Mouse (Mus musculus): ENCODE results near the gene Arhgef18. TPM values are rescaled to one million over a fixed set of nuclear protein-coding genes. Genes with fewer than 3 reads are reported as not detected.

Gene Arhgef18
- 11.8 and 13.3 TPM in 2 replicates for polyA plus RNA-seq (2015; fragmentation: Nextera tagmentation; extraction: Ambion mirVana)

DNA sequence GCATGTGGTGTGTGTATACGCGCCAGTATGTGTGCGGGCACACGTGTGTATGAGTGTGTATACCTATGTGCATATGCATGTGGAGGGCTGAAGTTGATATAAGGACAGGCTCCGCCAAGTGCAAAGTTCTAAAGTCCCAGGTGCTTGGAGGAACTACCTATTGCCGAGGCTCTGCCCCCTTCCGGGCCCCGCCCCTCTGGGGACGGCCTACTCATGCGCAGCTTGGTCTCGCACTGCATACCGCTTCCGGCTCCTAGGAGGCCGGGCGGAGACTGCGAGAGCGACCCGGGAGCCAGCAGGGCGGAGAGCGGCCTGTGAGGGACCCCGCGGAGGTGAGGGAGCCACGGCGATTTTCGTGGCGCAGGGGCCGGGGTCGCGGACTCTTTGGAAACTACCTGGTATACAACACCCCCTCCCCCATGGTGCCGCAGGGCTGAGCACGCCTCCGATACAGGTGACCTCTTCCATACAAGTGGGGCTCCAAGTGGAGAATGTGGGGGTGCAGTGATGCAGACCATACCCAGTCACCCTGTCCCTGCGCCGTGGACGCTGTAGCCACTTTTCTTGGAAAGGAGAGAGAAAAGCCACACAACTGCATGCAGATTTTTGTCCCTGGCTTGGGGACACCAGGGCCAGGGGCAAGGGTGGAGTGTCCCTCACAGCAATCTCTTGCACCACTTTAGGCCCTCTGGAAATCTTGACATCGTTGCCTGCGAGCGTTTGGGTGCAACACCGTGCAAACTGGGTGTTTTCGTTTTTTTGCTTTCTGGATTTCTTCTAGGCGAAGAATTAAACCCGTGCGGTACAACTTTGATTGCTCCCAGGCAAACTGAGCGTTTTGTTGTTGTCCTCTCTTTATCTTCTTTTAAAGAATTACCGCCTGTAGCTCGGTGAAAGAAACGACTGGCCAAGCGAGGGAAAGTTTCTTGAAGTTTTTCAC is at the start of gene Arhgef18:
Arhgef18 (plus strand) TSS at position 236 of the 940 bp plus-strand sequence.
- Histone ChIP-seq H3K9ac (peak within 1 kb of the TSS; percentile 83), H3K27ac (peak within 1 kb of the TSS; percentile 52), H3K4me1 (peaks cover 29% of the 10 kb centered on the region), H3K9me3 (no peaks in the 10 kb centered on the region), H3K27me3 (replicated peaks) (no peaks in the 10 kb centered on the region), H3K36me3 (replicated peaks) (no peaks in the 10 kb centered on the region), H3K4me2 (peak within 1 kb of the TSS; percentile 93), H3K4me3 (peak within 1 kb of the TSS; percentile 88)
- under 1% methylated on average over 48 of the region's 48 CpGs for WGBS
- ATAC-seq (replicated peaks) = peak; percentile 99

- 97% methylated on average over 6 of the region's 6 CpGs for WGBS
- ATAC-seq (replicated peaks) = no peak
- H3K4me1 ChIP-seq = no peaks in the 10 kb centered on the region
- H3K27ac ChIP-seq = no peak overlapping the region
- no peak overlapping the region for H3K4me2 ChIP-seq
- no peaks in the 10 kb centered on the region for H3K9me3 ChIP-seq
- no peak overlapping the region for H3K4me3 ChIP-seq
- H3K36me3 ChIP-seq (replicated peaks) = no peaks in the 10 kb centered on the region
- H3K27me3 ChIP-seq (replicated peaks) = no peaks in the 10 kb centered on the region
- H3K9ac ChIP-seq = no peak overlapping the region
These were observed 47.5 kb upstream of the Arhgef18 start for GRCm38 (mm10) chr8:3345337-3345736.

- Histone ChIP-seq H3K4me2 (no peak overlapping the region), H3K27me3 (replicated peaks) (no peaks in the 10 kb centered on the region), H3K9ac (no peak overlapping the region), H3K4me1 (no peaks in the 10 kb centered on the region), H3K9me3 (no peaks in the 10 kb centered on the region), H3K36me3 (replicated peaks) (no peaks in the 10 kb centered on the region), H3K27ac (no peak overlapping the region), H3K4me3 (no peak overlapping the region)
- no peak for ATAC-seq (replicated peaks)
- 84% methylated on average over 5 of the region's 5 CpGs for WGBS
These were observed 46.0 kb upstream of the Arhgef18 start for GRCm38 (mm10) chr8:3346691-3347413.

GRCm38 (mm10) chr8:3348142-3348823 is 44.5 kb upstream of the Arhgef18 start:
- no peaks in the 10 kb centered on the region for H3K9me3 ChIP-seq
- no peak overlapping the region for H3K27ac ChIP-seq
- 44% methylated on average over 13 of the region's 13 CpGs for WGBS
- no peaks in the 10 kb centered on the region for H3K4me1 ChIP-seq
- no peaks in the 10 kb centered on the region for H3K36me3 ChIP-seq (replicated peaks)
- H3K9ac ChIP-seq = no peak overlapping the region
- H3K4me3 ChIP-seq = no peak overlapping the region
- no peak for ATAC-seq (replicated peaks)
- H3K4me2 ChIP-seq = no peak overlapping the region
- H3K27me3 ChIP-seq (replicated peaks) = no peaks in the 10 kb centered on the region

GRCm38 (mm10) chr8:3350747-3351146 is 42.1 kb upstream of the Arhgef18 start:
- 77% methylated on average over 6 of the region's 6 CpGs for WGBS
- Histone ChIP-seq H3K9me3 (no peaks in the 10 kb centered on the region), H3K4me1 (no peaks in the 10 kb centered on the region), H3K36me3 (replicated peaks) (no peaks in the 10 kb centered on the region), H3K27me3 (replicated peaks) (no peaks in the 10 kb centered on the region), H3K4me2 (no peak overlapping the region), H3K4me3 (no peak overlapping the region), H3K9ac (no peak overlapping the region), H3K27ac (no peak overlapping the region)
- ATAC-seq (replicated peaks) = no peak

- H3K9me3 ChIP-seq = no peaks in the 10 kb centered on the region
- H3K27ac ChIP-seq = no peak overlapping the region
- no peak overlapping the region for H3K4me3 ChIP-seq
- no peak overlapping the region for H3K9ac ChIP-seq
- no peak overlapping the region for H3K4me2 ChIP-seq
- H3K36me3 ChIP-seq (replicated peaks) = no peaks in the 10 kb centered on the region
- no peak for ATAC-seq (replicated peaks)
- H3K27me3 ChIP-seq (replicated peaks) = no peaks in the 10 kb centered on the region
- WGBS = 88% methylated on average over 6 of the region's 6 CpGs
- H3K4me1 ChIP-seq = no peaks in the 10 kb centered on the region
These were observed 40.1 kb upstream of the Arhgef18 start for GRCm38 (mm10) chr8:3352715-3353114.

GRCm38 (mm10) chr8:3353189-3353810 is 39.5 kb upstream of the Arhgef18 start, which contains the start of gene A430078G23Rik:
TSS of gene A430078G23Rik (plus strand) at chr8:3353415.
- WGBS = 82% methylated on average over 13 of the region's 13 CpGs
- Histone ChIP-seq H3K27me3 (replicated peaks) (no peaks in the 10 kb centered on the region), H3K4me2 (no peak within 1 kb of the TSS), H3K4me1 (no peaks in the 10 kb centered on the region), H3K36me3 (replicated peaks) (no peaks in the 10 kb centered on the region), H3K9me3 (no peaks in the 10 kb centered on the region), H3K27ac (no peak within 1 kb of the TSS), H3K4me3 (no peak within 1 kb of the TSS), H3K9ac (no peak within 1 kb of the TSS)
- no peak for ATAC-seq (replicated peaks)

- Histone ChIP-seq H3K4me3 (no peak overlapping the region), H3K36me3 (replicated peaks) (no peaks in the 10 kb centered on the region), H3K9me3 (no peaks in the 10 kb centered on the region), H3K27me3 (replicated peaks) (no peaks in the 10 kb centered on the region), H3K27ac (no peak overlapping the region), H3K4me1 (no peaks in the 10 kb centered on the region), H3K9ac (no peak overlapping the region), H3K4me2 (no peak overlapping the region)
- WGBS = 65% methylated on average over 6 of the region's 6 CpGs
- no peak for ATAC-seq (replicated peaks)
These were observed 38.9 kb upstream of the Arhgef18 start for GRCm38 (mm10) chr8:3353811-3354442.

DNA sequence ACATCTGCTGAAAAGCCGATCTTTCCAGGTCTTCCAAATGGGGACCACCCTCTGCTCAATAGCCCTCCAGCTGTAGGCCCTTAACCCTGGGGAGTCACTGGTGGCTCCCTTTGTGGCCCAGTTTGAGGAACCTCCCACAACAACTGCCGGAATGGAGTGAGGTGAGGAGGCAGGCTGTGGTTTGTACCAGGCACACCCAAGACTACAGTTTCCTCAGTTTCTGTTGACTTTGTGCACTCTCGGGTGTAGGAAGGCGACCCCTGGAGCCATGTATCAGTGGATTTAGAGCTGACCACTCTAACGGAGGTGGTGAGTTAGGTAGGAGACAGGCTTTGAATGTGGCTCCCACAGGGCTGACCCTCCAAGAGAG is 38.4 kb upstream of the Arhgef18 start:
- H3K9me3 ChIP-seq = no peaks in the 10 kb centered on the region
- 82% methylated on average over 5 of the region's 5 CpGs for WGBS
- H3K36me3 ChIP-seq (replicated peaks) = no peaks in the 10 kb centered on the region
- H3K27me3 ChIP-seq (replicated peaks) = no peaks in the 10 kb centered on the region
- H3K4me3 ChIP-seq = no peak overlapping the region
- H3K27ac ChIP-seq = no peak overlapping the region
- no peak for ATAC-seq (replicated peaks)
- H3K4me2 ChIP-seq = no peak overlapping the region
- no peak overlapping the region for H3K9ac ChIP-seq
- no peaks in the 10 kb centered on the region for H3K4me1 ChIP-seq

DNA sequence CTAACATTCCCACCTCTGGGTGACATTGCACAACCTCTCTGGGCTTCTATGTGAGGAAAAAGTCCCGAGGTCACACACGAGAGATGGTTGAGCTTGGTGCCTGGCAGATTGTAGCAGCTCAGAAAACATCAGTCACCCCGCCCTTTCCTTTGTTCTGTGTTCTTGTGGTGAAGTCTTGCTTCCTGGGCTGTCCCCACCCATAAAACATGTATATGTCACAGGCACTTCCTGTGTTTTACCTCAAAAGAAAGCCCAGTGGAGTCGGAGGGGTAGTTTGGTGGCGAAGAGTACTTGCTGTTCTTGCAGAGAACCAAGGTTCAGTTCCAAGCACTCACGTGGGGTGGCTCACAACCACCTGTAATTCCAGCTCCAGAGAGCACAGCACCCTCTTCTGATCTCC is 37.2 kb upstream of the Arhgef18 start:
- Histone ChIP-seq H3K4me3 (no peak overlapping the region), H3K4me2 (no peak overlapping the region), H3K9me3 (no peaks in the 10 kb centered on the region), H3K27me3 (replicated peaks) (no peaks in the 10 kb centered on the region), H3K9ac (no peak overlapping the region), H3K27ac (no peak overlapping the region), H3K36me3 (replicated peaks) (no peaks in the 10 kb centered on the region), H3K4me1 (no peaks in the 10 kb centered on the region)
- ATAC-seq (replicated peaks) = no peak
- 86% methylated on average over 6 of the region's 6 CpGs for WGBS

- ATAC-seq (replicated peaks) = peak; percentile 80
- 4% methylated on average over 4 of the region's 4 CpGs for WGBS
- no peak overlapping the region for H3K4me2 ChIP-seq
- H3K4me1 ChIP-seq = no peaks in the 10 kb centered on the region
- H3K9ac ChIP-seq = no peak overlapping the region
- H3K36me3 ChIP-seq (replicated peaks) = no peaks in the 10 kb centered on the region
- H3K27me3 ChIP-seq (replicated peaks) = no peaks in the 10 kb centered on the region
- H3K27ac ChIP-seq = no peak overlapping the region
- no peak overlapping the region for H3K4me3 ChIP-seq
- H3K9me3 ChIP-seq = no peaks in the 10 kb centered on the region
These were observed 34.7 kb upstream of the Arhgef18 start for GRCm38 (mm10) chr8:3358060-3358459.

Data from midbrain, embryonic 15.5 days (tissue).